Comparison of ENCODE assay signal across 27 mouse cellular contexts in genomic region chr8:60494606-60495005, GRCm38 (mm10). TPM values are rescaled to one million over a fixed set of nuclear protein-coding genes. Genes with fewer than 3 reads are reported as not detected.
"Had no signal": no experiment of that assay in that cellular context is flagged by ENCODE, and none has a peak within 500 bp of the region (broad histone marks: within the 10 kb centered on the region; RNA-seq: fewer than 3 reads in every experiment).

No protein-coding gene starts in this region.

- H3K4me1 ChIP-seq: intestine, embryonic 15.5 days; limb, embryonic 12.5 days; limb, embryonic 15.5 days; liver, embryonic 12.5 days; liver, embryonic 15.5 days; lung, embryonic 15.5 days had no signal

- H3K27me3 ChIP-seq: intestine, embryonic 15.5 days; limb, embryonic 12.5 days; limb, embryonic 15.5 days; liver, embryonic 12.5 days; liver, embryonic 15.5 days; lung, embryonic 15.5 days had no signal

- ATAC-seq: hindbrain, embryonic 16.5 days; intestine, embryonic 15.5 days; liver, embryonic 12.5 days had no signal

- H3K9me3 ChIP-seq: intestine, embryonic 15.5 days; limb, embryonic 12.5 days; limb, embryonic 15.5 days; liver, embryonic 12.5 days; liver, embryonic 15.5 days; lung, embryonic 15.5 days had no signal

- H3K9ac ChIP-seq: intestine, embryonic 15.5 days; limb, embryonic 12.5 days; limb, embryonic 15.5 days; liver, embryonic 12.5 days; liver, embryonic 15.5 days; lung, embryonic 15.5 days had no signal

- H3K27ac ChIP-seq: intestine, embryonic 15.5 days; layer of hippocampus, adult 2 months; limb, embryonic 12.5 days; limb, embryonic 15.5 days; liver, embryonic 12.5 days; liver, embryonic 15.5 days; lung, embryonic 15.5 days had no signal

- H3K4me2 ChIP-seq: intestine, embryonic 15.5 days; limb, embryonic 12.5 days; limb, embryonic 15.5 days; liver, embryonic 12.5 days; liver, embryonic 15.5 days; lung, embryonic 15.5 days; midbrain, embryonic 11.5 days had no signal

- H3K36me3 ChIP-seq: intestine, embryonic 15.5 days; limb, embryonic 12.5 days; limb, embryonic 15.5 days; liver, embryonic 12.5 days; liver, embryonic 15.5 days; lung, embryonic 15.5 days had no signal

- H3K4me3 ChIP-seq: intestine, embryonic 15.5 days; layer of hippocampus, adult 2 months; limb, embryonic 12.5 days; limb, embryonic 15.5 days; liver, embryonic 12.5 days; liver, embryonic 15.5 days; lung, embryonic 15.5 days had no signal

- DNase-seq: layer of hippocampus, adult 9-11 months; left cerebral cortex, postnatal 4 days; lung, adult 18-20 months; lung, postnatal 10 days; lung, postnatal 4 days; midbrain, embryonic 14.5 days; retina, postnatal 1 day; right cerebral cortex, postnatal 25 days; spleen, adult 18-20 months; thymus, adult 18-20 months; thymus, postnatal 14 days; thymus, postnatal 4 days had no signal

RNA-seq across cellular contexts. Expression of gene Gm10283, which starts 8.4 kb away (rescaled TPM):
- polyA plus RNA-seq: hindbrain, embryonic 16.5 days; intestine, embryonic 15.5 days; large intestine, adult 2 months; limb, embryonic 12.5 days; limb, embryonic 15.5 days; liver, embryonic 12.5 days; liver, embryonic 15.5 days; lung, embryonic 15.5 days; midbrain, embryonic 11.5 days; midbrain, embryonic 14.5 days; midbrain, postnatal 0 days; neural tube, embryonic 11.5 days; neural tube, embryonic 14.5 days; stomach, embryonic 16.5 days; testis, adult 2 months had no signal

RNA-seq across cellular contexts. Expression of gene Aadat, which starts 11.1 kb away (rescaled TPM):
- polyA plus RNA-seq: large intestine, adult 2 months had no signal
